Mouse (Mus musculus): ENCODE data around the gene Rasa3.
A peak's percentile ranks its signal among the peaks of the same experiment; 100 is the strongest.

- TF ChIP-seq MAX (IDR thresholded peaks at IDR 0.05; ENCODE audit: low read depth) (no peak), MYOD1 (IDR thresholded peaks at IDR 0.05; ENCODE audit: control insufficient read depth in 1 of 3, insufficient read length in 2 of 3, low read depth in 2 of 3) (peak in 1 of 3 experiments; percentile 23), POLR2A (IDR thresholded peaks at IDR 0.05; ENCODE audit: insufficient read length, low read depth) (no peak)
These were observed 18.8 kb upstream of the Rasa3 start for GRCm38 (mm10) chr8:13696157-13696556.
